Mouse (Mus musculus) liver, embryonic 14.5 days (tissue): ENCODE data around the gene Abi1.

Source experiments
- CTCF ChIP-seq: IDR thresholded peaks from 2 replicates; pipeline ENCODE4 v1.5.1; 2016; ENCODE audit warnings: antibody characterized with exemption, low read depth, control low read depth
- EP300 ChIP-seq: IDR thresholded peaks from 2 replicates; pipeline ENCODE4 v1.6.1; 2016; ENCODE audit warnings: antibody characterized with exemption, low read depth

DNA sequence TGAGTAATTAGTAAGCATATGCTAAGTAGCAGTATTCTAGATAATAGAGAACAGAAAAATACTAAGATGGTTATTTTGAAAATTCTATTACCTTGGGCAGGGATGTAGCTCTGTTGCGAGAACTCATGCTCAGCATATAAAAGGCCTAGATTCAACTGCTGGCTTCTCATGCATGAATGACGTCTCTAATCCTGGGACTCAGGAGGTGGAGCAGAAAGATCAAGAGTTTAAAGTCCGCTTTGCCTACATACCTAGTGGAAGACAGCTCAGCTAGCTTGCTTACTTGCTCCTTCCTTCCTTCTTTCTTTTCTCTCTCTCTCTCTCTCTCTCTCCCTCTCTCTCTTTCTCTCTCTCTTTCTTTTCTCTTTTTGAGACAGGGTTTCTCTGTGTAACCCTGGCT lies 125.6 kb downstream of the Abi1 start:
- TF ChIP-seq EP300 (no peak), CTCF (no peak)
